Mouse (Mus musculus) CH12.LX (cell line): Measurements from ENCODE around the gene Pde11a. TPM values are rescaled to one million over a fixed set of nuclear protein-coding genes. Genes with fewer than 3 reads are reported as not detected.
A peak's percentile ranks its signal among the peaks of the same experiment; 100 is the strongest.
"Not testable (repeated sequence)": the region's sequence is repeated elsewhere in the genome, so short reads cannot be mapped to it uniquely, and the experiment has no call there.

Source experiments
- DNase-seq: peaks from one replicate; pipeline ENCODE4 v3.0.0-alpha.2; 2013; ENCODE audit errors: extremely low read depth
- H3K27ac ChIP-seq: 2 replicates; pipeline ENCODE4 v1.5.1; 2012; ENCODE audit warnings: low read depth, mild to moderate bottlenecking, control low read depth, moderate library complexity; ENCODE audit not compliant: insufficient read depth
- H3K27me3 ChIP-seq: replicated peaks from 2 replicates; pipeline ENCODE3; 2012; ENCODE audit warnings: inconsistent platforms
- H3K36me3 ChIP-seq, 2 experiments: replicated peaks in 1 of 2; 2 replicates each; pipeline versions ENCODE3 to v1.6.1; 2012; ENCODE audit warnings: inconsistent platforms in 1 of 2, low read length in 1 of 2, mild to moderate bottlenecking in 1 of 2, mixed read lengths in 1 of 2, moderate library complexity in 1 of 2; ENCODE audit not compliant: control insufficient read depth in 1 of 2, insufficient read depth in 1 of 2
- H3K4me1 ChIP-seq, 2 experiments: 2 replicates each; pipeline ENCODE4 v1.6.1; 2012; ENCODE audit warnings: inconsistent platforms in 1 of 2, moderate library complexity in 1 of 2; ENCODE audit not compliant: insufficient read depth in 2 of 2, control insufficient read depth in 1 of 2
- H3K4me2 ChIP-seq: 2 replicates; pipeline ENCODE4 v1.6.1; 2012; ENCODE audit warnings: low read depth, mild to moderate bottlenecking, control low read depth; ENCODE audit not compliant: poor library complexity, insufficient read depth, severe bottlenecking
- H3K4me3 ChIP-seq, 3 experiments: fragments of 150-350 bp in 1 of 3; sonication (generic) in 1 of 3; replicated peaks in 1 of 3; 2 replicates each; pipeline versions ENCODE3 to v1.5.1; 2011 to 2012; ENCODE audit warnings: low read depth in 2 of 3, low read length in 2 of 3, mild to moderate bottlenecking in 2 of 3, moderate library complexity in 2 of 3, control low read depth in 1 of 3, improper control_type of control experiment in 1 of 3, inconsistent platforms in 1 of 3, mixed read lengths in 1 of 3; ENCODE audit not compliant: poor library complexity in 1 of 3
- H3K79me2 ChIP-seq: replicated peaks from 2 replicates; pipeline ENCODE4 v1.6.1; 2012; ENCODE audit warnings: mild to moderate bottlenecking, moderate library complexity; ENCODE audit not compliant: control insufficient read depth, poor library complexity, insufficient read depth, severe bottlenecking; ENCODE audit errors: extremely low read depth
- H3K9ac ChIP-seq: 2 replicates; pipeline ENCODE4 v1.6.1; 2012; ENCODE audit warnings: low read depth, mild to moderate bottlenecking, control low read depth, moderate library complexity; ENCODE audit not compliant: insufficient read depth
- H3K9me3 ChIP-seq: replicated peaks from 2 replicates; pipeline ENCODE3; 2012; ENCODE audit warnings: low read length, inconsistent platforms, mixed read lengths
- MXI1 ChIP-seq: IDR thresholded peaks from 2 replicates; pipeline ENCODE4 v1.6.1; 2011; ENCODE audit warnings: mild to moderate bottlenecking, low read depth, low read length, improper control_type of control experiment
- NRF1 ChIP-seq: IDR thresholded peaks from 2 replicates; pipeline ENCODE4 v1.6.1; 2014; ENCODE audit warnings: low read depth, mild to moderate bottlenecking, inconsistent platforms, low read length, improper control_type of control experiment, moderate library complexity
- TCF12 ChIP-seq: IDR thresholded peaks from 2 replicates; pipeline ENCODE4 v1.6.1; 2014; ENCODE audit warnings: low read depth, mild to moderate bottlenecking, inconsistent platforms, low read length, improper control_type of control experiment
- ZKSCAN1 ChIP-seq: IDR thresholded peaks from 2 replicates; pipeline ENCODE4 v1.6.1; 2012; ENCODE audit warnings: low read depth, inconsistent platforms, low read length, improper control_type of control experiment, borderline replicate concordance
- ZMIZ1 ChIP-seq: IDR thresholded peaks from 2 replicates; pipeline ENCODE4 v1.6.1; 2012; ENCODE audit warnings: low read depth, mild to moderate bottlenecking, inconsistent platforms, low read length, improper control_type of control experiment
- ZNF384 ChIP-seq: IDR thresholded peaks from 2 replicates; pipeline ENCODE4 v1.6.1; 2012; ENCODE audit warnings: low read depth, low read length, improper control_type of control experiment, inconsistent platforms
- dilution Hi-C: fragments of 300-500 bp; cut with MboI; formaldehyde crosslinking; loops from 2 replicates; pipeline ENCODE4 v1.14.3; 2020; ENCODE audit warnings: low sequenced_read_pairs; ENCODE audit not compliant: extremely low pct_unique_long_range_greater_than_20kb, extremely low pct_ligation_motif_present
- in situ Hi-C: fragments of 300-500 bp; cut with MboI; formaldehyde crosslinking; loops from 3 replicates; pipeline ENCODE4 v1.14.3; 2019; ENCODE audit warnings: low sequenced_read_pairs, low pct_ligation_motif_present, low pct_unique_long_range_greater_than_20kb, mixed read lengths
- polyA plus RNA-seq: library from polyadenylated mRNA; unstranded; fragments of >175 nt; gene quantifications from 2 replicates; pipeline ENCODE4 v1.2.1, GENCODE M21; 2012; ENCODE audit warnings: low read depth; ENCODE audit not compliant: insufficient read length
- total RNA-seq, 2 experiments: library from RNA; depleted of rRNA; stranded (reverse); fragments of 300-350 nt in 1 of 2; fragments of >200 nt in 1 of 2; gene quantifications; 2 replicates each; pipeline ENCODE4 v1.2.3; 2012 to 2014

Pde11a gene
- total and polyA plus RNA-seq, 3 experiments: 0.14 to 0.38 (median 0.21) TPM

- H3K4me1 ChIP-seq, H3K4me2 ChIP-seq, H3K27me3 ChIP-seq, H3K4me3 ChIP-seq, H3K36me3 ChIP-seq, H3K9me3 ChIP-seq, H3K9ac ChIP-seq, H3K79me2 ChIP-seq, dilution Hi-C loops, DNase-seq, H3K27ac ChIP-seq: not testable (repeated sequence)
- in situ Hi-C loops: loop anchor here (10.0 kb wide), 1 partner anchor 124 kb away; no protein-coding TSS in a partner anchor
Observed at GRCm38 (mm10) chr2:75980933-75981439, 357.6 kb downstream of the Pde11a start.

DNA sequence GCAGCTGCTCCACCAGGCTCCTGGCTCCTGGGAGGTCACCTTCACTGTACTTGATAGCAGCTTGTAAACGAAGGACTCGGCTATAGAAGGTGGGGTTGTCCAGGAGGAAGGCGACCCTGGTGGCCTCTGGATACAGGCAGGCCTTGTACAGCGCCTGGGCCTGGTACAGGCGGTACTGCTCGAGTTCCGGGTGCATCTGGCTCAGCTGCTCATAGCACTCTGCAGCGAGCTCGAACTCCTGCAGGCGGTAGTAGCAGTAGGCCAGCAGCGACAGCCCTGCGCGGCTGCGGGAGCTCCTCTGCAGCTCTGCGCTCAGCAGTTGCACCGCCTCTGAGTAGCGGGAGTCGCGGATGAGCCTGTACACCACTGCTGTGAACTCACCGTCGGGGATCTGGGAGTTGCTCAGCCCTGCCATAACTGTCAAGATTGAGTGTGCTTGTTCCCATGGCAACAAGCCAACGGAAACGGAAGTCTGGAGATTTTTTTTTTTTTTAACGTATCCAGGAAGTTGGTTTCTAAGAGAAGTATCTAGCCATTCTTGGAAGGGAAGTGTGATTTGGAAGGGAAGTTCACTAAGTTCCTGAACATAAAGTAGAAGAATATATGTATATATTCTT lies 360.7 kb downstream of the Pde11a start, which contains the start of gene Ttc30a2:
Ttc30a2 (minus strand) TSS at position 419 of the 617 bp plus-strand sequence.
- H3K36me3 ChIP-seq, H3K9ac ChIP-seq, H3K79me2 ChIP-seq, H3K9me3 ChIP-seq, H3K4me1 ChIP-seq, H3K4me3 ChIP-seq, in situ Hi-C loops, DNase-seq, dilution Hi-C loops, H3K27ac ChIP-seq, H3K4me2 ChIP-seq, H3K27me3 ChIP-seq: not testable (repeated sequence)
- TF ChIP-seq ZNF384: peak; percentile 40; the same call in 1 of the 2 replicates

DNA sequence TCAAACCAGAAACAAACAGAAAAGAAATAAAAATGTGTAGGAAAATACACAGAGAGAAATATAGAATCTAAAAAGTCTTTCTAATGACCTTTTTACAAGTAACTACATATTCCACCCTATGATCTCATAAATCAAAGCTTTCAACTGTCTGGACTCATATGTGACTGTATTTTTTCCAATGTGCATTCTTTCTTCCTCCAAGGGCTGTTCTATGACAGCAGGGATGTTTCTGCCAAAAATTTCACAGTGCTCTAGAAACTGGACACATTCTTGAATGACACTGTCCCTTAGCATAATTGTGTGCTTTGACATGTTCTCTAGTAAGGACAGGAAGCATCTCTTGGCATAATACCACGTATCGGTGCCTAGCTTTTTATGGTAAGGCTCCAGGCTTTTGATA lies 362.5 kb downstream of the Pde11a start:
- in situ Hi-C loops, H3K79me2 ChIP-seq, H3K27me3 ChIP-seq, H3K9me3 ChIP-seq, H3K4me2 ChIP-seq, dilution Hi-C loops, H3K4me3 ChIP-seq, H3K27ac ChIP-seq, H3K4me1 ChIP-seq, DNase-seq, H3K36me3 ChIP-seq, H3K9ac ChIP-seq: not testable (repeated sequence)

- no peak overlapping the region for H3K4me3 ChIP-seq
- in situ Hi-C loops (no loop called here), dilution Hi-C loops (no loop called here)
- H3K36me3 ChIP-seq: no peaks in the 10 kb centered on the region
- no peaks in the 10 kb centered on the region for H3K27me3 ChIP-seq
- TF ChIP-seq ZKSCAN1 (no peak), MXI1 (no peak), TCF12 (no peak), NRF1 (no peak), ZMIZ1 (no peak)
- H3K9ac ChIP-seq: no peak overlapping the region
- no peak for DNase-seq
- no peak overlapping the region for H3K4me2 ChIP-seq
- no peak overlapping the region for H3K27ac ChIP-seq
- H3K79me2 ChIP-seq: no peaks in the 10 kb centered on the region
- no peaks in the 10 kb centered on the region for H3K9me3 ChIP-seq
- no peaks in the 10 kb centered on the region for H3K4me1 ChIP-seq
Observed at GRCm38 (mm10) chr2:75974131-75974530, 364.4 kb downstream of the Pde11a start.
